Mouse (Mus musculus) kidney, postnatal 4 days (tissue): Measurements from ENCODE around the gene Naif1.
A peak's percentile ranks its signal among the peaks of the same experiment; 100 is the strongest.

Experiments used
- DNase-seq, 2 experiments: peaks; one replicate each; pipeline ENCODE4 v3.0.0; 2021; ENCODE audit warnings: mixed read lengths in 2 of 2

The Naif1 gene

DNA sequence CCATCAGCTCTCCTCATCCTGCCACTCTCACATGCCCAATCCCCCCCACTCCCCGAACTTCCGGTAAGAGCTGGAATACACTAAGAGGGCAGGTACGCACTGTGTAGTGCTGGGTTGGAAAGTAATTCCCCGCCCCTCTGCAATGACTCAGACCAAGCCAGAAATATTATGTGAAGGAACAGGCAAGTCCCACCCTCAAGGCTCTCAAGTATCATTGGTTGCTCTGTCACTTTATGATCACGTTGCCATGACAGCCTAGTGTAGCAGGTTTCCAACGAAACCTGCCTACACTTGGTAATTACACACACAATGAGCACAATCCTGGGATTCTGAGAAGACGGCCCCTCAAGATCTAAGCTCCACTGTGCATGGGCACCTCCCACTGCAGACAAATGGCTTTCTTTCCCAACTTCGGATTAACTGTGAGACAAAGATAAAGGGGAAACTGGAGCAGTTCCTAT is 22.0 kb upstream of the Naif1 start:
- DNase-seq: peak; percentile 47 to 63

DNA sequence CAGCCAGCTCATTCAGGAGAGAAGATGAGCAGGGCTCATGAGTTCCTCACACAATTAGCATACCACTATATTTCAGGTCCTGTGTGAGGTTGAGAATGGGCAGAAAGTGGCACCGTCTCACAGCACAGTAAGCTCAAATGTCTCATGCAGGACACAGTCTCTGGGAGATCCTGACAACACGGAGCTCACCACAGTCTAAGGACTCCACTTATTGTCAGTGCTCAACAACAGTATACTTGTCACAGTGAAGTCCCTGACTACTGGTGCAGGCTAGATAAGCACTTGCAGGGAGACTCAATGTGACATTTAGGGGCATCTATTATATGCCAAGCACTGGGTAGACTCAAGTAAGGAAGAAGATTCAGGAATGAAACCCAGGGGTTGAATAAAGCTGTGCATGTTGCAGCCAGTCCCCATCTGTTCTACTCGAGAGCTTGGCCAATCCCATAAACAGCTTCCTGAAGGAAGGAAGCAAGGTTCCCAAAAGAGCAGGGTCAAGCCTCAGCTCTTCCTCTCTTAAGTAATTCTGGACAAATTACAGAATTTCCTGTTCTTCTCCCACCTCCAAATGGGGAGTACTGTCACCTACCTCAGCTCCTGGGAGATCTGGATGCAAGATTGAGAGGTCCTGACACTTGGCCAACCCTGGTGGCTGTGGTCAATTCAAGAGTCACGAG is 20.9 kb upstream of the Naif1 start:
- DNase-seq: no peak

DNA sequence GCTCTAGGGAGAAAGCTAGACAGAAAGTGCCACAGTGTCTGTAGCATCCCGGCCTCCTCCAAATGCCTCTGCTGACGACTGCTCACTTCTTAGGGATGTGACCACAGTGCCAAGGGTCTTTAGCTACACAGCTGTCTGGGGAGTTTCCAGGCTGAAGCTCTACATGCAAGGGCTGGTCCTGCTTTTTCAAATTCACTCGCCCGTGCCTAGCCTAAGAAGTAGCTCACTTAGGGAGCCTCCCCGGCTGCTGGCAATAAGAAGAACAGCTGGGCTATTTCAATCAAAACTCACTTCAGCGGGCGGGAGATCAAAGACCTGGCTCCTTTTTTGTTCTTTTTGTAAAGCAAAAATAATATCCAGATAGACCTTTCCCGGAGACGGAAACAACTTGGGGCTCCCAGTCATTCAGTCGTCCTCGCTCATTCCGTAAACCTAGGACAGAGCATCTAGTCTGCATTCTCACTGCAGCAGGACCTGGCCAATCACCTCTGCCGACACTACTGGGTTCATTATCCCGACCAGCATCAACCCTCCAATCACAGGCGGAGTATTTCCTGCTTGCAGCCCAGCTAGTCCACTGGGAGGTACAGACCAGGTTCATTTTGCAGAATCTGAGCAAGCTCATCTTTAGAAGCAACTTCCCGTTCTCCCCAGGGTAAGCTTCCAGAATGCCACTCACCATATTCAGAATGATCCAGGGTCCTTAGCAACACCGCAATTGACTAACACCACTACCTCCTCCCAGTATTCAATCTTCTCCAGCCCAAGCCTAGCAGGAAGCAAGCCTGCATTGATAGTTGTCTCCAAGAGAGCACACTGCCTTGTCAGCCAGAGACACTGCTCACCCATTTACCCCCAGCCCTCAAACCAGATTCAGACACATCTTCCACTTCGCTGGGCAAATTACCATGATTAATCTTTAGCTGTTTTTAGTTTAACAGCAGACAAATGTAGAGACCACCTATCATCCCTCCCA is 19.3 kb upstream of the Naif1 start:
- DNase-seq: peak; percentile 82 to 89

DNA sequence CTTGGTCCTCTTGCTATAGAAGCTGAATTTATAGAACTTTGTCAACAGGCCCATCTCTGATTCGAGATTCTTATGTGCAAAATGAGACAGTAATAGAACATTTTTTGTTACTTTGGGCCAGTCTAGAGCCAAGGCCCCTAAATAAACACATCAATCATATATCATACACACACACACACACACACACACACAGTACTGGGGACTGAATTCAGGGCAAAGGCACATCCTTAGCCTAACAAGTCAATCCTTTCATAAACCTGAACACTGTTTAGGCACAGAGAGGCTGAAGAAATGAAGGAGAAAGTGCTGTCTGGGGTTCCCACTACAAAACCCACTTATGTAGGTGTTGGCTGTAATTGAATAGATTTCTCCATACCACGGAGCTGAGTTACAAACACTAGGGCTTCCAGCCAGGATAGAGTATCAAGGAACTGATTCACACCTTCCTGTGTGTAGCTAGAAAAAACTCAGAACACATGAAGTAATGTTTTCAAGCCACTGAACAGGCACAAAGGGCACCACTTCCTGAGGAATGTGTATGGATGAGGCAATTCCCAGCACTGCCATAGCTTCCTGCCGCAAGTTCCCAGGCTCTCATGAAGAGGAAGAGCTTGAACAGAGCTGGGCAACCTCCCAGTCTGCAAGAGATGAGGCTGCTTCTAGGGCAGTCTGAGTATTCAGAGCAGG is 13.4 kb upstream of the Naif1 start:
- DNase-seq: peak in 1 of 2 experiments; percentile 45

DNA sequence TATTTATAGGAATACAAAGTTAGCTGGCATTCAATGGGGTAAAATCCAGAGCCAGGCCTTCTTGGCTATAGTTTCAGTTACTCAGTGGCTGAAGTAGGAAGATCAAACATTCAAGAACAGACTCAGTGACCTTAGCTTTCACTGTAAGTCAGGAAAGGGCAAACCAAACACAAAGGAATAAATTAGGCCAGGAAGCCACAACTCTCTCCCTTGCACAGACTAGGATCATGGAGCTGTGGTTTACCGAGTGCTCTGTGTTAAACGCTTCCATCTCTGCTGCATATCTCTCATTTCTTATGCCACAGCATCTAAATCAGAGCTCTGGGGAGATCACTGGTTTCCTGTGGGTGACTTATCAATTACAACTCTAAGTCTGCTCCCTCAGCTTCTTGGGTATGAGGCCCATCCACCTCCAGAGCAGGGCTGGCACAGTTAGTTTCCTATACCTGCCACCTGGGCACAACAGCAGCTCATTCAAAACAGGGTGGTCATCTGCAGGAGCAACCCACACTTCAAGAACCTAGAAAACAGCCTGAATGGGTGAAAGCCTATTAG is 12.6 kb upstream of the Naif1 start:
- DNase-seq: no peak

DNA sequence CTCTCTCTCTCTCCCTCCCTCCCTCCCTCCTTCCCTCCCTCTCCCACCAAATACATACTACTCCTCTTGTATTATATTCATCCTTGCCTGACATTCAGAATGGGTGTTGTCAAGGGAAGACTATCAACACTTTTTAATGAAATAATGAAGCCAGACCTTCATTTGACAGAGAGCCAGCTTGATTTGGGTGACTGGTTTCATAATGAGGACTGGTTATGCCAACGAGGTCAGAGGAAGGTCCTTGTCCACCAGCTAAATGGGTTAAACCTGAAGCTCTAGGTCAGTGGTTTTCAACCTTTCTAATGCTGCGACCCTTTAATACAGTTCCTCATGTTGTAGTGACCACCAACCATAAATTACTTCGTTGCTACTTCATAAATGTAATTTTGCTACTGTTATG is 11.5 kb upstream of the Naif1 start:
- no peak for DNase-seq

DNA sequence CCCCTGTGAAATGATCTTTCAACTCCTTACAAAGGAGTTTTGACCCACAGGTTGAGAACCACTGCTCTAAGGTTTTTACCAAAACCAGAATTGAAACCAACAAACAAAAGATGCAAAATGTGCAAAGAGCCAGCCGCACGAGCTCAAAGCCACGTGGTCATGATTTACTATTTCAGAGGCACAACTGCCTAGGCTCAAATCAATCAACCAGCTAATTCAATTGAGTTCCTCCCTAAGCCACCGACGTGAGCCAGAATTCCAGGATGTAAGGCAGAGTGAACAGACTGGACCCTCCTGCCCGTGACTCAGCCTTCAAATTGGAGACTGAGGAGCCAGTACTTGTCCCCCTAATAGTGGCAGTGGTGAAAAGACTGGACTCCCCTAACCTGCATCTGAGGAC is 11.1 kb upstream of the Naif1 start:
- no peak for DNase-seq

DNA sequence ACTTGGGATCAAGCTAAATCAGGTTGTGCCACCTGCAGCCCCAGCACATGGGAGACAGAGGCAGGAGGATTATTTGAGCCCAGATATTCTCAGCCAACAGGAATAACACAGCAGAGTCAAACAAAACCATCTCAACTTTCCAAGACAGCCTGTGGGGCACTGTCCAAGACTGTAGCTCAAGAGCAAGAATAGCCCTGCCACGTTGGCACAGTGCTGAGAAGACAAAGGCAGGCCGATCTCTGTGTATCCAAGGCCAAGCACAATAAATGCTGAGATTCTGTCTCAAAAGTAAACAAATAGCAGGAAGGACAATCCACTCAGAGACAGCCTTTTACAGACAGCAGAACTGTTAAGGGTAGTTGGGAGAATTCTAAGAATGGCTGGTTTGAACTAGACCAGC is 10.1 kb upstream of the Naif1 start:
- DNase-seq: no peak

DNA sequence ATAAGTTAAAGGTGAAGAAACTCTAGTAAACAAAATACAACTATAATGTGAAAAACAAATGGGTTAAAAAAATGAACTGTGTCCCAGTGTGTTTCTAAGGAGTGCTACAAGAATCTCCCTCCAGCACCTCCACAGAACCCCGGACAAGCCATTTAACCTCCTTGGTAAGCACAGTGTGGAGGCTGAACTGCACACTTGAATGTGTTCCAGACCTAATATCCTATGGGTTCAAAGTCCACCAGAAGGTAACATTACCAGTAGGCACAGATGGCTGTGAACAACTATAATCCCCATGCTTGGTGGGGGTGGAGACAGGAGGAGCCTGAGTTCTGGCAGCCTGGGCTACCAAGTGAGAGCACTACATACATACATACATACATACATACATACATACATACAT is 9.6 kb upstream of the Naif1 start:
- DNase-seq: no peak

DNA sequence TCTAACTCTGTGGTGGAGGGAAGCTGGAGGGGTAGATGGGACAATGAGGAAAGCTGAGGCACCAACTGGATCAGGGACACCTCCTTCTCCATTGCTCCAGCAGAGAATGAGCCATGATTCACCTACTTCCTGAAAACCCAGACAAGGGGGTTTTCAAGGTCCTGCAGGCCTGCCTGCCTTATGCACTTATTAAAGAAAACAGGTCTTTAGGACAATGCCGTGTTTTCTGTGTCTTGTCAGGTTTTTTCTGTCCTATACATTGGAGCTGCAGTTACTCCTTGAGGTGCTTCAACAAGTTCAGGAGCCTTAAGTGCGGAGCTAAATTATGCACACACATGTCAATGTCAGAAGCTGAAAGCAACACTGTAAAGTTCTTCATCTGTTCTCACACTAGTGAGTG is 8.7 kb upstream of the Naif1 start:
- DNase-seq: no peak

DNA sequence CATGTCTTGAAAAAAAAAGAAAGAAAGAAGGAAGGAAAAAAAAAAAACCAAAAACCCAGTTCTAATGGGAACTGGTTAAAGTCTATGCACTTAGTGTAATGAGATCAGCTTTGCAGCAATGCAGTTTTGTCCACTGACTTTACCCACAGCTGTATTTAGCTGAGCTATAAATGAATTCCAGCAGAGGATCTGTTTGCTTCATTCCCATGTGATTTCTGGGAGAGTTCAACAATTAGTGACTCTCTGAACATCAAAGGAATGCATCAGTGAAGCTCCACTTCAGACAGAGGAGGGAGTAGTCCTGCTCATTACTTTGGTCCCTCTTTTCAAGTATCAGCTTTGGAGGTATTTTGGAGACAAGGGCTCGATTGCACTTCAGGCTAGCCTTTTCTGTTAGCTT is 4.7 kb upstream of the Naif1 start:
- DNase-seq: no peak

DNA sequence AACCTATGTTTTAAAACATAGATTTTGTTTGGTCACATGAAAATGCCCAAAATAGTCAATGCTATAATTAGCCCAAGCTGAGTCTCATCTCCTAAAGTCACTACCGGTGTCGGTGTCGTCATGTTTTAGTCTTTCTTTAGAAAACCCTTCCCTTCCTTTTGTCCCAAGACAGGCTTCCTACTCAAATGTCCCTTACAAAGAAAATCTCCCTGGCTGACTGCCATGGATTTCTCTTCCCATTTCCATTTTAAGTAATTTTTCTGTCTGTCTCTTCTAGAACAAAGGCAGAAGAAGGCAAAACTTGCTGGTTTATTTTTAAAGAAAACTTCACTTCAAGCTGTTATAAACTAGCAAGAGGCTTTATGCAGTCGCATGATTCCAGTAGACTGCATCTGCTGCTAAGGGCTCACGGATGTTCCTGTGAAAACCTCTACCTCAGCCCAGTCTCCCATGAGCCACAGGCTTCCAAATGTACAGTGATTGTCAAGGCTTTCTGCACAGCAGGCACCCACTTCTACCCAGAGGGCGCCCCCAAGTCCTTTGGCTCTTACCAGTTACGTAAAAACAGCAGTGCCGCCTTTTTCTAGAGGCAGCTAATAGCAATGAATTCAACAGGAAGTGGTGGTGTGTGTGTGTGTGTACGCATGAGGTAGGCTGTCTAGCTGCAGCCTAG is 2.9 kb upstream of the Naif1 start:
- peak in 1 of 2 experiments; percentile 64 for DNase-seq

DNA sequence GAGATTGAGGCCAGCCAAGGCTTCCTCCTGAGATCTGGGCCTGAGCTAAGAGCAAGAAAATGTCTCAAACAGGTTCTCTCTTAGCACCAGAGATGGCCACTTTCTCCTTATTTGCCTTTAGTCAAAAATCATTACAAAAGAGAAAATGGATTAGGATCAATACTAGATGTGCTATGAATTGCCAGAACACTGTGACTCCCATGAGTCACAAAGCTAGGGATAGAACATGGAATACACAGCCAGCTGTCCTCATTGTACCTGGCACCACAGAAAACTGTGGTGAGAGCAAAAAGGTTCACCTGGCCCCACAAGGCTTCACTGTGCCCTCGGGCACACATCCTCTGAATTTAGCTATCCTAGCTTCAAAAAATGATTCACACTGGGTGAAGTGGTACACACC is 1.8 kb upstream of the Naif1 start:
- no peak for DNase-seq

DNA sequence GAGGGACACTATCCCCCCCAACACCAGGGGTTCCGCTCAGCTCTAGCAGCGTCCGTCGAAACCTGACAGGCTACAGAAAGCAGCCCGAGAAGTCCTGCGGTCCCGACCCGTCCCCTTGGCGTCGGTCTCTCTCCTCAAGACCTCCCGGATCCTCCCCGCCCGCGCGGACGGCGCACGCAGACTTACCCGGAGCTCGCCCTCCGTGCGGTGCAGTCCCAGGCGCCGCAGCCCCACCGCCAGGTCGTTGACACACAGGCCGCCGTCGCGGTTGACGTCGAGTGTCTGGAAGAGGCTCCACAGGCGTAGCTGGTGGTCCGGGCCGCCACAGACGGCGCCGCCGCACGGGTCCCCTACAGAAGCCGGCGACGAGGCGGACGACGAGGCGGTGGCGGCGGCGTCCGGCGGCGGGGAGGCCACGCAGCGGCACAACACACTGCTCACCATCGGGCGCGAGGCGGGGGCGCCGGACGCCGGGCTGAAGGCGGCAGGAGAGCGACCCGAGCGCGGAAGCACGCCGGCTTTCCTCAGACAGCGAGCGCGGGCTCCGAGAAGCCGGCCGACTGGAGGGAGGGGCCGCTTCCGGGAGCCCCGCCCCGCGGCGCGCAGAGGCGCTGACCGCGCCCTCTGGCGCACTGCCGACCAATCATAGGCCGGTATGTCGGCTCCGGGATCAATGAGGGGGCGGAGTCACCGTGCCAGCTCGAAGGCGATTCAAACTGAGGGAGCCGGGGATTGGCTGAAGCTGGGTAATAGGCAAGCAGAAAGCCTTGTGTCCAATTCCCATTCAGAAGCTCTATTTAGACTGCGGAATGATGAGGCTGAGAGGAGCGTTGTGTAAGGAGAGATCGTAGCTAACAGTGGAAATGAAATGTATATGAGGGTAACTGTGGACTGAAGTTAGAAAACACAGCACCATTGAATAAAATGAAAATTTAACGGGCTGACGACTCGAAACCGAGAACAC is 906 bp downstream of the Naif1 start, which contains the start of gene Slc25a25:
Slc25a25 (minus strand) TSS at position 565 of the 964 bp plus-strand sequence.
- DNase-seq: peak; percentile 98 to 99

DNA sequence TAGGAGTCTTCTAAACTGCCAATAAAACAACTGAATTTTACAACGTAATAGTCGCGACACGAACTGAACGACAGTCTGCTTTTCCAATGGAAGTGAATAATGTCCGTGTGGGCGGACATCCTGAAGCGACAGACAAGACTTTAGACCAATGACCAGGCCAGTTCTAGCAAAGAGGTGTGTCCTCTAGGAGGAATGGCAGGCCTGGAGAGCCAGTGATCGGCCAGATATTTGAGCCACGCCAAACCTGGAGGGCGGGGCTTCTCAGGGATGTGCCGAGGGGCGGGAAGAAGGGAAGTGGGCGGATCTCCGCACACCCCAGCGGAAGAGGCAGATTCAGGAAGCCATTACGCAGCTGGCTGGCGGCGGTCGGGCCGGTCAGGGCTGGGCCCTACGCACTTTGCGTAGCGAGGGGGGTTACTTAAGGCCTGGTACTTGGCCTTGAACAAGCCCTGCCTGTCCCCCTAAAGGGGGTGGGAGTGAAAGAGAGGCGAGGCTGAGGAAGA is 1.7 kb downstream of the Naif1 start:
- DNase-seq: peak; percentile 97 to 99

DNA sequence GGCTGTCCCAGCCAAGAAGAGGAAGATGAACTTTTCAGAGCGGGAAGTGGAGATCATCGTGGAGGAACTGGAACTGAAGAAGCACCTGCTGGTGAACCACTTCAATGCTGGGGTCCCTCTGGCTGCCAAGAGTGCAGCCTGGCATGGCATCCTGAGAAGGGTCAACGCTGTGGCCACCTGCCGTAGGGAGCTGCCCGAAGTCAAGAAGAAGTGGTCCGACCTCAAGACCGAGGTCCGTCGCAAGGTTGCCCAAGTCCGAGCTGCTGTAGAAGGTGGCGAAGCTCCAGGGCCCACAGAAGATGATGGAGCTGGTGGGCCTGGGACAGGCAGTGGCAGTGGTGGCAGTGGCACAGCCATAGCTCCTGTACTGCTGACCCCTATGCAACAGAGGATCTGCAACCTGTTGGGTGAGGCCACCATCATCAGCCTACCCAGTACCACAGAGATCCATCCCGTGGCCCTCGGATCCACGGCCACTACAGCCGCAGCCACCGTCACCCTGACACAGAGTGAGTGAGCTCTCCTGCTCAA is 2.2 kb downstream of the Naif1 start:
- DNase-seq: peak in 1 of 2 experiments; percentile 41

DNA sequence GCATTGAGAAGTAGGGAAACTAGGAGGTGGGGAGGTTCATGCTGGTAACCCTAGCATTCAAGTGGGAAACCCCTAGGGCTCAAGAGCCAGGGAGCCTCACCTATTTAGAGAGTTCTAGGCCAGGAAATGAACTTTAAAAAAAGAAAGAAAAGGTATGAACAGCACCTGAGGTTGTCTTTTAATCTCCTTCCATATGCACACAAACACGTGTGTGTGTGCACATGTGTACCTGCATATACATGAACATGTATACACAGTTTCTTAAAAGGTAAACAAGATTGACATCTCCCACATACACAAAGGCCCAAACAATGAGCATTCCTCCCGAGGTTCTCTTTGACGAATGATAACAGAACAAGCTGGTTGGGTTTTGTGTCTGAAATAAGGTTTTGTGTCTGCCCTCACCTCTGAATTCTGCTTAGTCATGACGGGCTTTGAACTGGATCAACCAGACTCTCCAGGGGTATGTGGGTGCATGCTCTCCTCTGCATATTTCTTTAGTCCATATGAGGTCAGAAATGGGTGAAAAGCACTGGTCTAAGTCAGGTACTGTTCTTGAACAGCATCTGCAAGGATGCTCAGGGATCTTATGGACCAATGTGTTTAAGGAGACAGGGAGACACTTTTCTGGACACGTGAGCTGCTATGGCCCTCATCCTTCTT is 3.5 kb downstream of the Naif1 start:
- no peak for DNase-seq

DNA sequence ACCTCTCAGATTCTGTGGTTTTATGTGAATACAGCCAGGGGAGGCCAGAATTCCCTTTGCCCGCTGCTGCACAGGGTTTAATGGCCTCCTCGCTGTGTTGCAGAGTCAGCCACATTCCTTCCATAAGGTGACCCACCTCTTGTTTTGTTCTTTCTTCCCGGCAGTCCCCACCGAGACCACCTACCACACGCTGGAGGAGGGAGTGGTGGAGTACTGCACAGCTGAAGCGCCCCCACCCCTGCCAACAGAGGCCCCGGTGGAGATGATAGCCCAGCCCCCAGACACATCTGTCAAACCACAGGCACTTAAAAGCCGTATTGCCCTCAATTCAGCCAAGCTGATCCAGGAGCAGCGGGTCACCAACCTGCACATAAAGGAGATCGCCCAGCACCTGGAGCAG is 4.4 kb downstream of the Naif1 start:
- DNase-seq: no peak

DNA sequence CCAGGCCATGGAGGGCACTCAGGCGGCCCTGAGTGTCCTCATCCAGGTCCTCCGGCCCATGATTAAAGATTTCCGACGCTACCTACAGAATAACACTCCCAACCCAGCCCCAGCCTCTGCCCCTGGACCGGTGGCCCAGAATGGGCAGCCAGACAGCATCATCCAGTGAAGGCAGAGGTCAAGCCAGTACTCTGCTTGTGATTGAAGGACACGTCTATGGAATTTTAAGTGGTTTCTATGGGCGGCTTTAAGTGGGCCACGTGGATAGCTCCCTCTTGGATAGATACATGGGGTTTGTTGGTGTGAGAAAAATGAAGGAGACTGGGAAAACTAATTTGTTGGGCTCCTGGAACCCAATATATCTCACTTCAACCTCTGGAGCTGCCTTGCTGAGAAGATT is 4.8 kb downstream of the Naif1 start:
- DNase-seq: no peak

DNA sequence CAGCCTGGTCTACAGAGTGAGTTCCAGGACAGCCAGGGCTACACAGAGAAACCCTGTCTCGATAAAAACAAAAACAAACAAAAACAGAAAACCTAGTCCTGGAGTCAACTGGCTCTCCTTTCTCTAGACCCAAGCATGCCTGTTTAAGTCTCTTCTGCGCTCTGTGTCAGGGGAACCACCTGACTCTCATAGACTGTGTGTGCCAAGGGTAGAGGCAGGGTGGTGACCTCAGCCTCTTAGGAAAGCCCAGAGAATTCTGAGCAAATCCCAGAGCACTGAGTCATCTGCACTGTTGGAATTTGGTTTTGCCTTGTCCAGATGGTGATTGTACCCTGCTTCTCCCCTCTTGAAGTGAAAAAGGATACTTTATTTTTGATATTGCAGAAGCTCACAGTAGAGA is 8.0 kb downstream of the Naif1 start:
- DNase-seq: no peak
